Mouse (Mus musculus) liver, embryonic 14.5 days (tissue): ENCODE measurements around the gene Fgfr2. TPM values are rescaled to one million over a fixed set of nuclear protein-coding genes. Genes with fewer than 3 reads are reported as not detected.

Experiments used
- ATAC-seq: fragments of 200-750 bp; cut with Nextera tagmentation; 2 replicates; pipeline ENCODE4 v1.8.0; 2017; ENCODE audit warnings: moderate number of reproducible peaks, mild to moderate bottlenecking, moderate library complexity; ENCODE audit not compliant: insufficient read depth
- DNase-seq, 3 experiments: peaks; one replicate each; pipeline ENCODE4 v3.0.0-alpha.2; 2012 to 2013; ENCODE audit warnings: low read depth in 3 of 3, low spot score in 3 of 3
- H3K27ac ChIP-seq: fragments of 300-500 bp; sonication (generic); 2 replicates; pipeline ENCODE4 v1.5.1; 2014; ENCODE audit warnings: moderate library complexity, mild to moderate bottlenecking, control low read depth, inconsistent platforms
- H3K27me3 ChIP-seq: fragments of 300-500 bp; sonication (generic); 2 replicates; pipeline ENCODE4 v1.6.1; 2014; ENCODE audit warnings: mild to moderate bottlenecking, low read length, moderate library complexity; ENCODE audit not compliant: control insufficient read depth, insufficient read depth
- H3K36me3 ChIP-seq: fragments of 300-500 bp; sonication (generic); replicated peaks from 2 replicates; pipeline ENCODE4 v1.6.1; 2014; ENCODE audit warnings: low read depth; ENCODE audit not compliant: control insufficient read depth, insufficient read depth
- H3K4me1 ChIP-seq, 2 experiments: fragments of 200-500 bp in 1 of 2; fragments of 300-500 bp in 1 of 2; sonication (generic) in 1 of 2; replicated peaks; 2 replicates each; pipeline ENCODE4 v1.6.1; 2012 to 2014; ENCODE audit warnings: antibody characterized with exemption in 1 of 2, inconsistent platforms in 1 of 2, low read length in 1 of 2; ENCODE audit not compliant: control insufficient read depth in 2 of 2, insufficient read depth in 2 of 2
- H3K4me2 ChIP-seq: fragments of 300-500 bp; sonication (generic); 2 replicates; pipeline ENCODE4 v1.6.1; 2014; ENCODE audit warnings: low read depth, mild to moderate bottlenecking, control low read depth, moderate library complexity
- H3K4me3 ChIP-seq, 2 experiments: fragments of 200-500 bp in 1 of 2; fragments of 300-500 bp in 1 of 2; sonication (generic) in 1 of 2; 2 replicates each; pipeline ENCODE4 v1.5.1; 2012 to 2014; ENCODE audit warnings: low read depth in 2 of 2, low read length in 2 of 2, mild to moderate bottlenecking in 2 of 2, control low read depth in 1 of 2, inconsistent platforms in 1 of 2, moderate library complexity in 1 of 2; ENCODE audit not compliant: insufficient read depth in 1 of 2
- H3K9ac ChIP-seq: fragments of 300-500 bp; sonication (generic); replicated peaks from 2 replicates; pipeline ENCODE4 v1.6.1; 2014; ENCODE audit warnings: mild to moderate bottlenecking, control low read depth, moderate library complexity
- H3K9me3 ChIP-seq: fragments of 300-500 bp; sonication (generic); 2 replicates; pipeline ENCODE4 v1.6.1; 2016; ENCODE audit warnings: low read length, mixed read lengths; ENCODE audit not compliant: control insufficient read depth
- CTCF ChIP-seq: IDR thresholded peaks from 2 replicates; pipeline ENCODE4 v1.5.1; 2016; ENCODE audit warnings: antibody characterized with exemption, low read depth, control low read depth
- EP300 ChIP-seq: IDR thresholded peaks from 2 replicates; pipeline ENCODE4 v1.6.1; 2016; ENCODE audit warnings: antibody characterized with exemption, low read depth
- WGBS: fragments of 180-500 bp; shearing (Covaris S2); extraction: QIAGEN DNeasy Blood & Tissue Kit; methylation state at CpG from one replicate; pipeline ENCODE4 v1.1.7; 2014; ENCODE audit not compliant: insufficient replicate concordance; 5-methylcytosine and 5-hydroxymethylcytosine counted together
- polyA plus RNA-seq, 2 experiments: library from polyadenylated mRNA; depleted of rRNA in 1 of 2; stranded (reverse) in 1 of 2; unstranded in 1 of 2; fragments of >200 nt; fragmentation: Nextera tagmentation in 1 of 2; extraction: Ambion mirVana in 1 of 2; gene quantifications; 2 replicates each; pipeline versions ENCODE4 v1.2.1 to v1.2.3; 2012 to 2014

Fgfr2 gene
- polyA plus RNA-seq, 2 experiments, result 7.9 to 8.8 TPM

GRCm38 (mm10) chr7:132921971-132922370, 201.2 kb downstream of the Fgfr2 start:
- no peaks in the 10 kb centered on the region for H3K36me3 ChIP-seq
- H3K27me3 ChIP-seq, result no peaks in the 10 kb centered on the region
- H3K4me1 ChIP-seq, result no peaks in the 10 kb centered on the region; a peak in 1 of 4 replicates
- no peak overlapping the region for H3K27ac ChIP-seq
- H3K9ac ChIP-seq, result no peak overlapping the region
- no peak overlapping the region for H3K4me2 ChIP-seq
- no peak overlapping the region for H3K4me3 ChIP-seq
- no peak for DNase-seq
- no peaks in the 10 kb centered on the region for H3K9me3 ChIP-seq
- no peak for TF ChIP-seq CTCF
- TF ChIP-seq EP300, result no peak
- ATAC-seq, result no peak
- 37% methylated on average over 3 of the region's 3 CpGs for WGBS

GRCm38 (mm10) chr7:132903796-132904195, 219.4 kb downstream of the Fgfr2 start:
- no peak overlapping the region for H3K27ac ChIP-seq
- no peaks in the 10 kb centered on the region for H3K27me3 ChIP-seq
- H3K4me2 ChIP-seq, result no peak overlapping the region
- TF ChIP-seq CTCF, result no peak
- no peak for TF ChIP-seq EP300
- ATAC-seq, result no peak
- H3K36me3 ChIP-seq, result no peaks in the 10 kb centered on the region
- DNase-seq, result no peak
- H3K9me3 ChIP-seq, result no peaks in the 10 kb centered on the region
- H3K4me1 ChIP-seq, result no peaks in the 10 kb centered on the region
- WGBS, result 43% methylated on average over 3 of the region's 3 CpGs
- no peak overlapping the region for H3K9ac ChIP-seq
- H3K4me3 ChIP-seq, result no peak overlapping the region

GRCm38 (mm10) chr7:132900826-132901531, 222.2 kb downstream of the Fgfr2 start:
- Histone ChIP-seq H3K9ac (no peak overlapping the region), H3K4me1 (no peaks in the 10 kb centered on the region), H3K27me3 (no peaks in the 10 kb centered on the region), H3K4me3 (no peak overlapping the region), H3K36me3 (no peaks in the 10 kb centered on the region), H3K4me2 (no peak overlapping the region), H3K27ac (no peak overlapping the region), H3K9me3 (no peaks in the 10 kb centered on the region)
- TF ChIP-seq EP300 (no peak), CTCF (no peak)
- DNase-seq, result no peak
- WGBS, result 32% methylated on average over 2 of the region's 2 CpGs
- ATAC-seq, result no peak

DNA sequence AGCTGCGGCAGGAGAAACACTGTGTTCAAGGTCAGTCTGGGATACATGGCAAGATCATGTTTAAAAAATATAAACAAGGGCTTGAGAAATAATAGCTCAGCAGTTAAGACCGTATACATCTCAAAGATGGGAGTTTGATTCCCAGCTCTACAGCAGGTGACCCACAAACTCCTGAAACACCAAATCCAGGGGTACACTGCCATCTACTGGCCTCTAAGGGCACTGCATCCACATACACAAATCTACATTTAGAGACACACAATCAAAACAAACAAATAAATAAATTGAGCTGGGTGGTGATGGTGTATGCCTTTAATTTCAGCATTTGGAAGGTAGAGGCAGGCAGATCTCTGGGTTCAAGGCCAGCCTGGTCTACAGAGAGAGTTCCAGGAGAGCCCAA, 224.9 kb downstream of the Fgfr2 start:
- DNase-seq, result peak; percentile 17 to 29 (median 28)
- WGBS, result 56% methylated on average over 2 of the region's 2 CpGs
- TF ChIP-seq EP300 (no peak), CTCF (peak; percentile 85)
- no peak overlapping the region for H3K27ac ChIP-seq
- no peaks in the 10 kb centered on the region for H3K4me1 ChIP-seq
- H3K36me3 ChIP-seq, result no peaks in the 10 kb centered on the region
- no peak for ATAC-seq
- no peaks in the 10 kb centered on the region for H3K27me3 ChIP-seq
- no peak overlapping the region for H3K4me3 ChIP-seq
- H3K9ac ChIP-seq, result no peak overlapping the region
- H3K4me2 ChIP-seq, result no peak overlapping the region
- no peaks in the 10 kb centered on the region for H3K9me3 ChIP-seq

GRCm38 (mm10) chr7:132897258-132897657, 225.9 kb downstream of the Fgfr2 start:
- H3K27ac ChIP-seq, result no peak overlapping the region
- TF ChIP-seq EP300 (no peak), CTCF (peak; percentile 53)
- H3K4me3 ChIP-seq, result no peak overlapping the region
- 75% methylated on average over 10 of the region's 10 CpGs for WGBS
- no peak overlapping the region for H3K9ac ChIP-seq
- H3K9me3 ChIP-seq, result no peaks in the 10 kb centered on the region
- no peaks in the 10 kb centered on the region for H3K36me3 ChIP-seq
- H3K4me2 ChIP-seq, result no peak overlapping the region
- DNase-seq, result no peak
- no peak for ATAC-seq
- H3K27me3 ChIP-seq, result no peaks in the 10 kb centered on the region
- no peaks in the 10 kb centered on the region for H3K4me1 ChIP-seq
